Mouse (Mus musculus): ENCODE results near the gene Rbms3. TPM values are rescaled to one million over a fixed set of nuclear protein-coding genes. Genes with fewer than 3 reads are reported as not detected.

The Rbms3 gene
- total RNA-seq, 4 experiments from 2014 or later = 3.4 to 5.5 (median 3.5) TPM

- DNase-seq (ENCODE audit: low spot score in 2 of 2) = no peak
These were observed 724.1 kb downstream of the Rbms3 start for GRCm38 (mm10) chr9:116905646-116906045.

GRCm38 (mm10) chr9:116903304-116903993, 726.3 kb downstream of the Rbms3 start:
- DNase-seq (ENCODE audit: low spot score in 2 of 2) = no peak

GRCm38 (mm10) chr9:116899403-116899802, 730.3 kb downstream of the Rbms3 start:
- no peak for DNase-seq (ENCODE audit: low spot score in 2 of 2)

- DNase-seq (ENCODE audit: low spot score in 2 of 2) = no peak
These were observed 742.6 kb downstream of the Rbms3 start for GRCm38 (mm10) chr9:116886973-116887680.

GRCm38 (mm10) chr9:116885617-116886016, 744.1 kb downstream of the Rbms3 start:
- no peak for DNase-seq (ENCODE audit: low spot score in 2 of 2)

GRCm38 (mm10) chr9:116880503-116880902, 749.2 kb downstream of the Rbms3 start:
- DNase-seq (ENCODE audit: low spot score in 2 of 2) = no peak

GRCm38 (mm10) chr9:116879600-116880457, 749.9 kb downstream of the Rbms3 start:
- DNase-seq (ENCODE audit: low spot score in 2 of 2) = no peak

GRCm38 (mm10) chr9:116876786-116877185, 752.9 kb downstream of the Rbms3 start:
- DNase-seq (ENCODE audit: low spot score in 2 of 2) = no peak

- no peak for DNase-seq (ENCODE audit: low spot score in 2 of 2)
These were observed 755.8 kb downstream of the Rbms3 start for GRCm38 (mm10) chr9:116873976-116874320.

- no peak for DNase-seq (ENCODE audit: low spot score in 2 of 2)
These were observed 756.4 kb downstream of the Rbms3 start for GRCm38 (mm10) chr9:116873033-116873975.

GRCm38 (mm10) chr9:116872346-116872745, 757.4 kb downstream of the Rbms3 start:
- DNase-seq (ENCODE audit: low spot score in 2 of 2) = no peak

GRCm38 (mm10) chr9:116871576-116871975, 758.1 kb downstream of the Rbms3 start:
- no peak for DNase-seq (ENCODE audit: low spot score in 2 of 2)

- DNase-seq (ENCODE audit: low spot score in 2 of 2) = no peak
These were observed 763.7 kb downstream of the Rbms3 start for GRCm38 (mm10) chr9:116866060-116866459.

- no peak for DNase-seq (ENCODE audit: low spot score in 2 of 2)
These were observed 766.1 kb downstream of the Rbms3 start for GRCm38 (mm10) chr9:116863626-116864025.

GRCm38 (mm10) chr9:116862341-116862740, 767.4 kb downstream of the Rbms3 start:
- no peak for DNase-seq (ENCODE audit: low spot score in 2 of 2)

GRCm38 (mm10) chr9:116857861-116858595, 771.7 kb downstream of the Rbms3 start:
- DNase-seq (ENCODE audit: low spot score in 2 of 2) = no peak

- no peak for DNase-seq (ENCODE audit: low spot score in 2 of 2)
These were observed 772.6 kb downstream of the Rbms3 start for GRCm38 (mm10) chr9:116857151-116857550.

- DNase-seq (ENCODE audit: low spot score in 2 of 2) = no peak
These were observed 774.0 kb downstream of the Rbms3 start for GRCm38 (mm10) chr9:116855744-116856143.

- no peak for DNase-seq (ENCODE audit: low spot score in 2 of 2)
These were observed 780.8 kb downstream of the Rbms3 start for GRCm38 (mm10) chr9:116848905-116849304.

- DNase-seq (ENCODE audit: low spot score in 2 of 2) = no peak
These were observed 781.5 kb downstream of the Rbms3 start for GRCm38 (mm10) chr9:116848166-116848565.

All from gastrocnemius, adult 8-10 months (tissue).